Mouse (Mus musculus) midbrain, postnatal 0 days (tissue): ENCODE measurements around the gene Tha1. TPM values are rescaled to one million over a fixed set of nuclear protein-coding genes. Genes with fewer than 3 reads are reported as not detected.

Experiments used
- ATAC-seq: fragments of 200-750 bp; cut with Nextera tagmentation; 2 replicates; pipeline ENCODE4 v1.8.0; 2017; ENCODE audit warnings: moderate number of reproducible peaks, mild to moderate bottlenecking, moderate TSS enrichment, moderate library complexity; ENCODE audit not compliant: low FRiP score
- DNase-seq: peaks from one replicate; pipeline ENCODE4 v3.0.0-alpha.2; 2015; ENCODE audit warnings: low spot score
- H3K27ac ChIP-seq: fragments of 300-500 bp; sonication (generic); 2 replicates; pipeline ENCODE4 v1.5.1; 2014; ENCODE audit warnings: low read depth, mild to moderate bottlenecking, low read length, mixed read lengths
- H3K27me3 ChIP-seq: fragments of 300-500 bp; sonication (generic); 2 replicates; pipeline ENCODE4 v1.6.1; 2014; ENCODE audit warnings: low read length, control low read depth, mixed read lengths; ENCODE audit not compliant: insufficient read depth
- H3K36me3 ChIP-seq: fragments of 300-500 bp; sonication (generic); 2 replicates; pipeline ENCODE4 v1.6.1; 2014; ENCODE audit warnings: low read length, control low read depth, mixed read lengths; ENCODE audit not compliant: insufficient read depth
- H3K4me1 ChIP-seq: fragments of 300-500 bp; sonication (generic); 2 replicates; pipeline ENCODE4 v1.6.1; 2014; ENCODE audit warnings: mild to moderate bottlenecking, control low read depth, antibody characterized with exemption, low read length, mixed read lengths; ENCODE audit not compliant: insufficient read depth
- H3K4me2 ChIP-seq: fragments of 300-500 bp; sonication (generic); 2 replicates; pipeline ENCODE4 v1.6.1; 2014; ENCODE audit warnings: low read depth, mild to moderate bottlenecking, low read length, mixed read lengths; ENCODE audit not compliant: poor library complexity, severe bottlenecking
- H3K4me3 ChIP-seq: fragments of 300-500 bp; sonication (generic); 2 replicates; pipeline ENCODE4 v1.5.1; 2014; ENCODE audit warnings: low read depth, mild to moderate bottlenecking, low read length, moderate library complexity
- H3K9ac ChIP-seq: fragments of 300-500 bp; sonication (generic); replicated peaks from 2 replicates; pipeline ENCODE4 v1.6.1; 2014; ENCODE audit warnings: mild to moderate bottlenecking, low read length, moderate library complexity, mixed read lengths; ENCODE audit not compliant: poor library complexity, severe bottlenecking
- H3K9me3 ChIP-seq: fragments of 300-500 bp; sonication (generic); 2 replicates; pipeline ENCODE4 v1.6.1; 2016; ENCODE audit warnings: low read length, control low read depth
- CTCF ChIP-seq: IDR thresholded peaks from 2 replicates; pipeline ENCODE4 v1.5.1; 2016; ENCODE audit warnings: antibody characterized with exemption, mild to moderate bottlenecking
- WGBS: fragments of 180-500 bp; shearing (Covaris S2); extraction: QIAGEN DNeasy Blood & Tissue Kit; methylation state at CpG from one replicate; pipeline ENCODE4 v1.1.7; 2014; 5-methylcytosine and 5-hydroxymethylcytosine counted together
- polyA plus RNA-seq: library from polyadenylated mRNA; unstranded; fragments of >200 nt; fragmentation: Nextera tagmentation; extraction: Ambion mirVana; gene quantifications from 2 replicates; pipeline ENCODE4 v1.2.1, GENCODE M21; 2015
- total RNA-seq: library from RNA; depleted of rRNA; stranded (reverse); fragments of >200 nt; gene quantifications from 2 replicates; pipeline ENCODE4 v1.2.3, GENCODE M21; 2014

Tha1 gene
- total and polyA plus RNA-seq, 2 experiments from 2014 or later: 3.0 to 3.8 TPM

GRCm38 (mm10) chr11:117825333-117826101, 47.8 kb downstream of the Tha1 start, which contains the start of the genes Afmid and Tk1:
Afmid (plus strand) TSS chr11:117825924.
Tk1 (minus strand) TSS chr11:117826092.
- peak within 1 kb of the TSS; percentile 14; the same call in 1 of the 2 replicates for H3K27ac ChIP-seq
- no peaks in the 10 kb centered on the region for H3K9me3 ChIP-seq
- no peak for TF ChIP-seq CTCF
- no peaks in the 10 kb centered on the region for H3K36me3 ChIP-seq
- no peaks in the 10 kb centered on the region for H3K27me3 ChIP-seq
- peak; percentile 82 for DNase-seq
- WGBS: under 1% methylated on average over 34 of the region's 34 CpGs
- peak within 1 kb of the TSS; percentile 37; the same call in 1 of the 2 replicates for H3K9ac ChIP-seq
- H3K4me3 ChIP-seq: peak within 1 kb of the TSS; percentile 38
- H3K4me2 ChIP-seq: peak within 1 kb of the TSS; percentile 91
- H3K4me1 ChIP-seq: 0 out of 2 replicates have a peak, but pooled peaks cover 4% of the 10 kb centered on the region
- peak; percentile 39; the same call in 1 of the 2 replicates for ATAC-seq

GRCm38 (mm10) chr11:117824060-117824969, 49.0 kb downstream of the Tha1 start:
- peak; percentile 79 for ATAC-seq
- 0 out of 2 replicates have a peak, but pooled peaks cover 4% of the 10 kb centered on the region for H3K4me1 ChIP-seq

GRCm38 (mm10) chr11:117823411-117823810, 49.9 kb downstream of the Tha1 start:
- Histone ChIP-seq H3K4me2 (no peak overlapping the region), H3K9me3 (no peaks in the 10 kb centered on the region), H3K27ac (no peak overlapping the region), H3K36me3 (no peaks in the 10 kb centered on the region), H3K4me1 (0 out of 2 replicates have a peak, but pooled peaks cover 4% of the 10 kb centered on the region), H3K27me3 (no peaks in the 10 kb centered on the region), H3K4me3 (no peak overlapping the region), H3K9ac (no peak overlapping the region)
- TF ChIP-seq CTCF: no peak
- DNase-seq (no peak), ATAC-seq (no peak)
- 97% methylated on average over 6 of the region's 6 CpGs for WGBS

More at GRCm38 (mm10) chr11:117824060-117824969, 49.0 kb downstream of the Tha1 start:
- H3K9ac ChIP-seq: no peak overlapping the region
- no peak overlapping the region for H3K4me3 ChIP-seq
- no peak overlapping the region for H3K27ac ChIP-seq
- H3K36me3 ChIP-seq: no peaks in the 10 kb centered on the region
- no peaks in the 10 kb centered on the region for H3K9me3 ChIP-seq
- TF ChIP-seq CTCF: peak; percentile 95
- H3K27me3 ChIP-seq: no peaks in the 10 kb centered on the region
- DNase-seq: peak; percentile 84
- peak overlapping the region; percentile 13; the same call in 1 of the 2 replicates for H3K4me2 ChIP-seq
- 20% methylated on average over 23 of the region's 23 CpGs for WGBS

GRCm38 (mm10) chr11:117822728-117823241, 50.5 kb downstream of the Tha1 start:
- Histone ChIP-seq H3K4me1 (0 out of 2 replicates have a peak, but pooled peaks cover 4% of the 10 kb centered on the region), H3K4me2 (no peak overlapping the region), H3K27me3 (no peaks in the 10 kb centered on the region), H3K4me3 (no peak overlapping the region), H3K27ac (no peak overlapping the region), H3K9me3 (no peaks in the 10 kb centered on the region), H3K9ac (no peak overlapping the region), H3K36me3 (no peaks in the 10 kb centered on the region)
- no peak for DNase-seq
- ATAC-seq: no peak
- WGBS: 88% methylated on average over 7 of the region's 7 CpGs
- no peak for TF ChIP-seq CTCF

- WGBS: 90% methylated on average over 9 of the region's 9 CpGs
- H3K9me3 ChIP-seq: no peaks in the 10 kb centered on the region
- ATAC-seq (no peak), DNase-seq (no peak)
- no peaks in the 10 kb centered on the region for H3K27me3 ChIP-seq
- no peak for TF ChIP-seq CTCF
- no peak overlapping the region for H3K4me2 ChIP-seq
- no peak overlapping the region for H3K27ac ChIP-seq
- no peaks in the 10 kb centered on the region for H3K36me3 ChIP-seq
- no peak overlapping the region for H3K4me3 ChIP-seq
- 0 out of 2 replicates have a peak, but pooled peaks cover 4% of the 10 kb centered on the region for H3K4me1 ChIP-seq
- H3K9ac ChIP-seq: no peak overlapping the region
These were observed 51.4 kb downstream of the Tha1 start for GRCm38 (mm10) chr11:117821868-117822267.
